Mouse (Mus musculus) embryonic fibroblast, embryonic 13.5 days (primary cell): Measurements from ENCODE around the gene Necab3.

Experiments used
- CTCF ChIP-seq: IDR thresholded peaks from 2 replicates; pipeline ENCODE4 v1.5.1; 2011; ENCODE audit warnings: mild to moderate bottlenecking, control low read depth, low read length, moderate library complexity, borderline replicate concordance; ENCODE audit not compliant: insufficient read depth
- POLR2A ChIP-seq: IDR thresholded peaks from 2 replicates; pipeline ENCODE4 v1.6.1; 2011; ENCODE audit warnings: low read depth, mild to moderate bottlenecking, control low read depth, low read length, moderate library complexity

DNA sequence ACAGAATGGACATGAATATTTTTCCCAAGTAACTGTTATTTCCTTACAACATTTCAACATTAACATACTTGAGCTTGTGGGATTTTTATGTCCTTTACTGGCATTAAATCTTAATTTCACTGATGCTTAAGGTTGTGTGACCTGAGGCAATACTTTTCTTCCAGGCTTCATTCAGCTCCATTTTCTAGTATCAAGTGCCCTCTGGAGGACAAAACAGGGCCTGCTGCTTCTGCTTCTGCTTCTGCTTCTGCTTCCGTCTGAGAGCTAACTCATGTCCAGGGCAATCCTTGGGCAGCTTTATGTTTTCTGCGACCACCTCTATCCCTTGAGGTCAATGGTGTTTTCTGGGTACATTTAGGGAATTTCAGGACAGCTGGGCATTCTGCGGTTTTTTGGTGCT lies 19.0 kb downstream of the Necab3 start:
- TF ChIP-seq CTCF = no peak
- TF ChIP-seq POLR2A = no peak
